Mouse (Mus musculus) ES-E14 (cell line): ENCODE data around the gene Rgs7.

Experiments
- CHD2 ChIP-seq: IDR thresholded peaks from 2 replicates; pipeline ENCODE4 v1.6.1; 2014; ENCODE audit warnings: mild to moderate bottlenecking, low read depth, low read length, inconsistent platforms
- HCFC1 ChIP-seq: IDR thresholded peaks from 2 replicates; pipeline ENCODE4 v1.6.1; 2012; ENCODE audit warnings: low read length, inconsistent platforms, borderline replicate concordance; ENCODE audit not compliant: insufficient read depth
- MAFK ChIP-seq: IDR thresholded peaks from 2 replicates; pipeline ENCODE4 v1.6.1; 2014; ENCODE audit warnings: mild to moderate bottlenecking, low read depth, low read length, inconsistent platforms; ENCODE audit not compliant: insufficient read depth
- ZC3H11A ChIP-seq: IDR thresholded peaks from 2 replicates; pipeline ENCODE4 v1.6.1; 2012; ENCODE audit warnings: low read depth, mild to moderate bottlenecking, inconsistent platforms, low read length, borderline replicate concordance
- ZNF384 ChIP-seq: IDR thresholded peaks from 2 replicates; pipeline ENCODE4 v1.6.1; 2012; ENCODE audit warnings: low read depth, low read length, inconsistent platforms

GRCm38 (mm10) chr1:175049121-175049520 lies 443.2 kb downstream of the Rgs7 start:
- TF ChIP-seq ZC3H11A: no peak
- no peak for TF ChIP-seq MAFK
- TF ChIP-seq CHD2: no peak
- no peak for TF ChIP-seq HCFC1
- no peak for TF ChIP-seq ZNF384
